Mouse (Mus musculus) thymus, adult 2 months (tissue): ENCODE results near the gene Slc13a1.

Experiments used
- CTCF ChIP-seq: fragments of 200-500 bp; IDR thresholded peaks from 2 replicates; pipeline ENCODE4 v1.5.1; 2012; ENCODE audit warnings: mild to moderate bottlenecking, control low read depth, low read length, moderate library complexity, borderline replicate concordance; ENCODE audit not compliant: control insufficient read depth, poor library complexity, insufficient read depth; ENCODE audit errors: extremely low read depth
- POLR2A ChIP-seq: fragments of 200-500 bp; IDR thresholded peaks from 2 replicates; pipeline ENCODE4 v1.6.1; 2012; ENCODE audit warnings: mild to moderate bottlenecking, low read length, control low read depth, moderate library complexity; ENCODE audit not compliant: control insufficient read depth, poor library complexity, insufficient read depth; ENCODE audit errors: extremely low read depth

DNA sequence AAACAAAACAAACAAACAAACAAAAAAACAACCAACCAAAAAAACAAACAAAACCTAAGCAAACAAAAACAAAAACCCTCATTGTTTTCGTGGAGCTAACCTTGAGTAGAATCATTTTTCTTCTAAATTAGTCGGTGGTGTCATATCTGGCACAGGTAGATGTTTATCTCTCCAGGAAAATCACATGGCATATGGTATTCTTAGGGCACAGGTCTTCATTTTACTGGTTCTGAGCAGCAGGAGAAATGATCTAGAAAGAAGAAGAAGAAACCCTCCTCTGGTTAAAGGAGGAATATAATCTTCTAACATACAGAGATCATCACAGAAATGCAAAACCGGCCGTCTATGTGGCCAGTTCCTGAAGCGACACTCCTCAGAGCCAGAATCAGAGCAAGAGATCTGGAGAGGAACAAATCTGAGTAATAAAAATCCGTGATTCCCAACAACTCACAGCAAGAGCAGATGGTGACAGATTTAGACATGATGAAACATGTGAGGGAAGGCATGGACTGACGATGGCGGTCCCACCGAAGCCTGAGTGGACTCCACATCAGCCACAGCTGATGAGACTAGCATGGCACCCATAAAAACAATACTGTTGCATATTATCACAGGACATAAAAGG is 113.7 kb downstream of the Slc13a1 start:
- no peak for TF ChIP-seq CTCF
- TF ChIP-seq POLR2A, result no peak
